ENCODE assay signal across 8 mouse cellular contexts in genomic region chr4:54948616-54949560, GRCm38 (mm10). TPM values are rescaled to one million over a fixed set of nuclear protein-coding genes. Genes with fewer than 3 reads are reported as not detected.
DNase-seq lines count a peak whose midpoint lies in the region; ATAC-seq and TF ChIP-seq lines count a peak whose summit lies in the region.

No protein-coding gene starts in this region.

- no peaks in the 10 kb centered on the region for H3K27me3 ChIP-seq in intestine, postnatal 0 days (replicated peaks; ENCODE audit: control insufficient read depth, insufficient read depth, low read length)
- peaks cover 70% of the 10 kb centered on the region for H3K27me3 ChIP-seq in liver, embryonic 12.5 days (replicated peaks)

- WGBS in intestine, postnatal 0 days: under 1% methylated on average over 29 of the region's 32 CpGs
- under 1% methylated on average over 18 of the region's 32 CpGs for WGBS in liver, embryonic 12.5 days (ENCODE audit: insufficient replicate concordance)

- H3K27ac ChIP-seq in intestine, postnatal 0 days (ENCODE audit: low read depth, low read length): peak overlapping the region; percentile 85
- peak overlapping the region; percentile 69 for H3K27ac ChIP-seq in liver, embryonic 12.5 days

- TF ChIP-seq CTCF in intestine, postnatal 0 days (IDR thresholded peaks at IDR 0.05; ENCODE audit: low read depth): no peak

- ATAC-seq in intestine, postnatal 0 days: peak; percentile 46
- no peak for ATAC-seq in liver, embryonic 12.5 days

- H3K4me2 ChIP-seq in intestine, postnatal 0 days (replicated peaks; ENCODE audit: low read depth): peak overlapping the region; percentile 92
- H3K4me2 ChIP-seq in liver, embryonic 12.5 days: peak overlapping the region; percentile 65

- H3K9me3 ChIP-seq in intestine, postnatal 0 days (ENCODE audit: control insufficient read depth): no peaks in the 10 kb centered on the region
- no peaks in the 10 kb centered on the region for H3K9me3 ChIP-seq in liver, embryonic 12.5 days (replicated peaks)

- peak overlapping the region; percentile 81 for H3K4me3 ChIP-seq in intestine, postnatal 0 days (ENCODE audit: low read depth, low read length)
- peak overlapping the region; percentile 53 for H3K4me3 ChIP-seq in liver, embryonic 12.5 days

- no peaks in the 10 kb centered on the region for H3K4me1 ChIP-seq in intestine, postnatal 0 days (replicated peaks; ENCODE audit: control insufficient read depth, insufficient read depth, low read length)
- no peaks in the 10 kb centered on the region for H3K4me1 ChIP-seq in liver, embryonic 12.5 days

- no peaks in the 10 kb centered on the region for H3K36me3 ChIP-seq in intestine, postnatal 0 days (ENCODE audit: control insufficient read depth, insufficient read depth)
- no peaks in the 10 kb centered on the region for H3K36me3 ChIP-seq in liver, embryonic 12.5 days

- H3K9ac ChIP-seq in intestine, postnatal 0 days (ENCODE audit: low read depth, low read length): peak overlapping the region; percentile 83
- H3K9ac ChIP-seq in liver, embryonic 12.5 days: peak overlapping the region; percentile 56

- peak; percentile 52 for DNase-seq in ovary, postnatal 36 days (ENCODE audit: low spot score)
- no peak for DNase-seq in ovary, adult 18-20 months (ENCODE audit: low spot score)
- DNase-seq in cerebellum, adult 18-20 months: peak; percentile 42 to 55
- DNase-seq in forelimb bud, embryonic 11.5 days (ENCODE audit: low read depth, low spot score): peak; percentile 57
- DNase-seq in right cerebral cortex, adult 18-20 months: peak; percentile 55
- DNase-seq in thymus, postnatal 14 days: no peak

RNA-seq across cellular contexts. Expression of gene Zfp462, which starts 4.0 kb away (rescaled TPM):
- 1.1 and 1.5 TPM in 2 replicates for polyA plus RNA-seq in intestine, postnatal 0 days (2015; fragmentation: Nextera tagmentation; extraction: Ambion mirVana)
- polyA plus RNA-seq in liver, embryonic 12.5 days (2016; fragmentation: Nextera tagmentation; extraction: Ambion mirVana): 0.33 and 0.38 TPM in 2 replicates

Comparison
In these comparisons a context has a peak if more than half of its experiments do, and no peak if none do; other contexts are left out.
1. DNase-seq: peak in ovary, postnatal 36 days (single experiment), cerebellum, adult 18-20 months (2 of 2), forelimb bud, embryonic 11.5 days (single experiment) and right cerebral cortex, adult 18-20 months (single experiment); none in ovary, adult 18-20 months (single experiment) and thymus, postnatal 14 days (single experiment).